Mouse (Mus musculus) neural tube, embryonic 10.5 days (tissue): ENCODE measurements around the gene Fbxo21.

Experiments used
- DNase-seq: peaks from one replicate; pipeline ENCODE4 v3.0.0-alpha.2; 2017; ENCODE audit warnings: low spot score; ENCODE audit errors: extremely low spot score

Fbxo21 gene

GRCm38 (mm10) chr5:118019905-118020304 is 43.4 kb downstream of the Fbxo21 start:
- DNase-seq, result no peak

GRCm38 (mm10) chr5:118023053-118023452 is 46.5 kb downstream of the Fbxo21 start:
- DNase-seq, result no peak

- DNase-seq, result no peak
Measured at GRCm38 (mm10) chr5:118025880-118026279, 49.4 kb downstream of the Fbxo21 start.

- peak; percentile 33 for DNase-seq
Measured at GRCm38 (mm10) chr5:118026343-118026742, 49.8 kb downstream of the Fbxo21 start.

GRCm38 (mm10) chr5:118027101-118027697 is 50.7 kb downstream of the Fbxo21 start:
- peak; percentile 49 for DNase-seq

- peak; percentile 43 for DNase-seq
Measured at GRCm38 (mm10) chr5:118027698-118028190, 51.2 kb downstream of the Fbxo21 start, which contains the start of gene Tesc. Gene Tesc, plus strand, starts transcription at chr5:118027743.

- DNase-seq, result peak; percentile 27
Measured at GRCm38 (mm10) chr5:118028191-118029034, 51.9 kb downstream of the Fbxo21 start.

GRCm38 (mm10) chr5:118029035-118029408 is 52.5 kb downstream of the Fbxo21 start:
- DNase-seq, result no peak

- peak; percentile 27 for DNase-seq
Measured at GRCm38 (mm10) chr5:118029420-118029819, 52.9 kb downstream of the Fbxo21 start.

GRCm38 (mm10) chr5:118030022-118030675 is 53.6 kb downstream of the Fbxo21 start:
- no peak for DNase-seq

GRCm38 (mm10) chr5:118031059-118031458 is 54.5 kb downstream of the Fbxo21 start:
- no peak for DNase-seq

- DNase-seq, result no peak
Measured at GRCm38 (mm10) chr5:118031508-118031907, 55.0 kb downstream of the Fbxo21 start.

- DNase-seq, result no peak
Measured at GRCm38 (mm10) chr5:118033328-118033727, 56.8 kb downstream of the Fbxo21 start.

GRCm38 (mm10) chr5:118033740-118034139 is 57.2 kb downstream of the Fbxo21 start:
- DNase-seq, result no peak

GRCm38 (mm10) chr5:118034632-118035031 is 58.1 kb downstream of the Fbxo21 start:
- no peak for DNase-seq

GRCm38 (mm10) chr5:118035786-118036185 is 59.3 kb downstream of the Fbxo21 start:
- DNase-seq, result no peak

GRCm38 (mm10) chr5:118036888-118037797 is 60.6 kb downstream of the Fbxo21 start:
- DNase-seq, result no peak

- no peak for DNase-seq
Measured at GRCm38 (mm10) chr5:118037798-118038484, 61.4 kb downstream of the Fbxo21 start.

GRCm38 (mm10) chr5:118039241-118039668 is 62.7 kb downstream of the Fbxo21 start:
- no peak for DNase-seq

- DNase-seq, result no peak
Measured at GRCm38 (mm10) chr5:118042599-118042998, 66.1 kb downstream of the Fbxo21 start.
